11 mouse cellular contexts compared by ENCODE assay signal in the genomic region with DNA sequence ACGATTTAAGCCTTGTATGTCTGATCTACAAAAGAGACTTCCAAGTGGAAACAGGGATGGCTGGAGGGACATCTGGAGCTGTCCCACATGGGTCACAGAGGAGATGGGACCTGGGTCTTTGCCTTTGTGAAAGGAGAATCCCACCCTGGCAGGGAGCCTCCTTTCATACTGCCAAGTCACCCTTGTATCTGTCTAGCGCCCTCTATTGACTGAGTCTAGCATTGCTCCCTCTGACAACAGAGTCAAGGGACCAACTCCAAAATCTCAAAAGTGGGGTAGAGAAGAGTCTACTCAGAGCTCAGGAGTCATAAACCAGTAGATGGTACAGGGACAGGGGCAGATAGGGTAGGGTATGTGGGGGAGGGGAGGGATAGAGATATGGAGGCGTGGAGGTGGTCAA.
DNase-seq lines count a peak whose midpoint lies in the region; ATAC-seq and TF ChIP-seq lines count a peak whose summit lies in the region.
"Had no signal": no experiment of that assay in that cellular context is flagged by ENCODE, and none has a peak within 500 bp of the region (broad histone marks: within the 10 kb centered on the region; RNA-seq: fewer than 3 reads in every experiment).

No protein-coding gene starts in this region.

- peak; percentile 34 for DNase-seq in embryo, embryonic 10.5 days (ENCODE audit: low spot score)
- DNase-seq in embryo, embryonic 9.5 days (ENCODE audit: extremely low spot score), result no peak
- DNase-seq in liver, embryonic 14.5 days (ENCODE audit: low read depth in 3 of 3, low spot score in 3 of 3), result no peak
- DNase-seq in liver, embryonic 11.5 days (ENCODE audit: low spot score), result no peak
- DNase-seq in ES-CJ7 (ENCODE audit: low read depth, low spot score), result peak; percentile 60
- DNase-seq in lung, postnatal 14 days, result peak; percentile 35
- no peak for DNase-seq in embryonic facial prominence, embryonic 10.5 days (ENCODE audit: low spot score)
- DNase-seq in spleen, postnatal 36 days (ENCODE audit: low spot score in 2 of 2), result no peak
- DNase-seq: gastrocnemius, postnatal 36 days had no signal

- no peaks in the 10 kb centered on the region for H3K27me3 ChIP-seq in liver, embryonic 14.5 days (ENCODE audit: control insufficient read depth, insufficient read depth, low read length)
- H3K27me3 ChIP-seq in liver, embryonic 11.5 days (replicated peaks; ENCODE audit: control insufficient read depth, insufficient read depth, low read length), result no peaks in the 10 kb centered on the region
- H3K27me3 ChIP-seq in embryonic facial prominence, embryonic 10.5 days (replicated peaks; ENCODE audit: low read depth, poor library complexity, severe bottlenecking), result no peaks in the 10 kb centered on the region
- H3K27me3 ChIP-seq: hindbrain, embryonic 12.5 days; neural tube, embryonic 12.5 days had no signal

- WGBS in liver, embryonic 14.5 days (ENCODE audit: insufficient replicate concordance), result 52% methylated on average over 3 of the region's 3 CpGs
- 56% methylated on average over 3 of the region's 3 CpGs for WGBS in liver, embryonic 11.5 days
- 72% methylated on average over 3 of the region's 3 CpGs for WGBS in embryonic facial prominence, embryonic 10.5 days

- H3K4me1 ChIP-seq in liver, embryonic 14.5 days (replicated peaks; ENCODE audit: control insufficient read depth in 2 of 2, insufficient read depth in 2 of 2, low read length in 1 of 2), result no peaks in the 10 kb centered on the region
- no peaks in the 10 kb centered on the region for H3K4me1 ChIP-seq in liver, embryonic 11.5 days (replicated peaks; ENCODE audit: control insufficient read depth, insufficient read depth, low read length)
- peaks cover 7% of the 10 kb centered on the region for H3K4me1 ChIP-seq in embryonic facial prominence, embryonic 10.5 days
- H3K4me1 ChIP-seq: hindbrain, embryonic 12.5 days; neural tube, embryonic 12.5 days had no signal

- H3K4me3 ChIP-seq in liver, embryonic 14.5 days (ENCODE audit: insufficient read depth in 1 of 2, low read depth in 2 of 2, low read length in 2 of 2), result no peak overlapping the region
- H3K4me3 ChIP-seq in liver, embryonic 11.5 days (ENCODE audit: low read depth, low read length), result no peak overlapping the region
- H3K4me3 ChIP-seq in embryonic facial prominence, embryonic 10.5 days, result no peak overlapping the region
- H3K4me3 ChIP-seq: hindbrain, embryonic 12.5 days; neural tube, embryonic 12.5 days had no signal

- TF ChIP-seq CTCF in liver, embryonic 14.5 days (IDR thresholded peaks at IDR 0.05; ENCODE audit: low read depth), result peak; percentile 58

- ATAC-seq in liver, embryonic 14.5 days (ENCODE audit: insufficient read depth), result no peak
- ATAC-seq in liver, embryonic 11.5 days (replicated peaks; ENCODE audit: low FRiP score), result no peak

- no peak overlapping the region for H3K9ac ChIP-seq in liver, embryonic 14.5 days (replicated peaks)
- no peak overlapping the region for H3K9ac ChIP-seq in liver, embryonic 11.5 days (ENCODE audit: low read depth, low read length)
- H3K9ac ChIP-seq: hindbrain, embryonic 12.5 days; neural tube, embryonic 12.5 days had no signal

- no peak overlapping the region for H3K27ac ChIP-seq in liver, embryonic 14.5 days
- H3K27ac ChIP-seq in liver, embryonic 11.5 days (ENCODE audit: low read depth, low read length), result no peak overlapping the region
- no peak overlapping the region for H3K27ac ChIP-seq in embryonic facial prominence, embryonic 10.5 days (replicated peaks)
- H3K27ac ChIP-seq: hindbrain, embryonic 12.5 days; neural tube, embryonic 12.5 days had no signal

- no peaks in the 10 kb centered on the region for H3K36me3 ChIP-seq in liver, embryonic 14.5 days (replicated peaks; ENCODE audit: control insufficient read depth, insufficient read depth, low read depth)
- no peaks in the 10 kb centered on the region for H3K36me3 ChIP-seq in liver, embryonic 11.5 days (ENCODE audit: control insufficient read depth, insufficient read depth, low read length)
- H3K36me3 ChIP-seq in embryonic facial prominence, embryonic 10.5 days (replicated peaks), result peaks cover 8% of the 10 kb centered on the region
- H3K36me3 ChIP-seq: hindbrain, embryonic 12.5 days; neural tube, embryonic 12.5 days had no signal

- no peak overlapping the region for H3K4me2 ChIP-seq in liver, embryonic 14.5 days (ENCODE audit: low read depth)
- H3K4me2 ChIP-seq in liver, embryonic 11.5 days, result no peak overlapping the region
- H3K4me2 ChIP-seq: hindbrain, embryonic 12.5 days; neural tube, embryonic 12.5 days had no signal

- H3K9me3 ChIP-seq in liver, embryonic 14.5 days (ENCODE audit: control insufficient read depth, low read length), result no peaks in the 10 kb centered on the region
- H3K9me3 ChIP-seq in liver, embryonic 11.5 days (ENCODE audit: control insufficient read depth, low read length), result no peaks in the 10 kb centered on the region
- no peaks in the 10 kb centered on the region for H3K9me3 ChIP-seq in embryonic facial prominence, embryonic 10.5 days
- H3K9me3 ChIP-seq: hindbrain, embryonic 12.5 days; neural tube, embryonic 12.5 days had no signal

- no peak for TF ChIP-seq EP300 in liver, embryonic 14.5 days (IDR thresholded peaks at IDR 0.05; ENCODE audit: low read depth)

Comparison
In these comparisons a context has a peak if more than half of its experiments do, and no peak if none do; other contexts are left out.
1. DNase-seq: peak in embryo, embryonic 10.5 days (single experiment), ES-CJ7 (single experiment) and lung, postnatal 14 days (single experiment); none in embryo, embryonic 9.5 days (single experiment), liver, embryonic 14.5 days (0 of 3), liver, embryonic 11.5 days (single experiment), embryonic facial prominence, embryonic 10.5 days (single experiment) and spleen, postnatal 36 days (0 of 2).